Mouse (Mus musculus) liver, postnatal 0 days (tissue): ENCODE measurements around the gene Cbx4.

Experiments
- CTCF ChIP-seq: sonication (generic); IDR thresholded peaks from 2 replicates; pipeline ENCODE4 v1.5.1; 2016; ENCODE audit warnings: antibody characterized with exemption, low read depth
- EP300 ChIP-seq: IDR thresholded peaks from 2 replicates; pipeline ENCODE4 v1.6.1; 2016; ENCODE audit warnings: antibody characterized with exemption, low read depth, mild to moderate bottlenecking

- TF ChIP-seq CTCF (no peak), EP300 (no peak)
Measured at GRCm38 (mm10) chr11:119089235-119090075, 3.4 kb upstream of the Cbx4 start.
